Mouse (Mus musculus): ENCODE results near the gene Pcbp3.

The Pcbp3 gene

DNA sequence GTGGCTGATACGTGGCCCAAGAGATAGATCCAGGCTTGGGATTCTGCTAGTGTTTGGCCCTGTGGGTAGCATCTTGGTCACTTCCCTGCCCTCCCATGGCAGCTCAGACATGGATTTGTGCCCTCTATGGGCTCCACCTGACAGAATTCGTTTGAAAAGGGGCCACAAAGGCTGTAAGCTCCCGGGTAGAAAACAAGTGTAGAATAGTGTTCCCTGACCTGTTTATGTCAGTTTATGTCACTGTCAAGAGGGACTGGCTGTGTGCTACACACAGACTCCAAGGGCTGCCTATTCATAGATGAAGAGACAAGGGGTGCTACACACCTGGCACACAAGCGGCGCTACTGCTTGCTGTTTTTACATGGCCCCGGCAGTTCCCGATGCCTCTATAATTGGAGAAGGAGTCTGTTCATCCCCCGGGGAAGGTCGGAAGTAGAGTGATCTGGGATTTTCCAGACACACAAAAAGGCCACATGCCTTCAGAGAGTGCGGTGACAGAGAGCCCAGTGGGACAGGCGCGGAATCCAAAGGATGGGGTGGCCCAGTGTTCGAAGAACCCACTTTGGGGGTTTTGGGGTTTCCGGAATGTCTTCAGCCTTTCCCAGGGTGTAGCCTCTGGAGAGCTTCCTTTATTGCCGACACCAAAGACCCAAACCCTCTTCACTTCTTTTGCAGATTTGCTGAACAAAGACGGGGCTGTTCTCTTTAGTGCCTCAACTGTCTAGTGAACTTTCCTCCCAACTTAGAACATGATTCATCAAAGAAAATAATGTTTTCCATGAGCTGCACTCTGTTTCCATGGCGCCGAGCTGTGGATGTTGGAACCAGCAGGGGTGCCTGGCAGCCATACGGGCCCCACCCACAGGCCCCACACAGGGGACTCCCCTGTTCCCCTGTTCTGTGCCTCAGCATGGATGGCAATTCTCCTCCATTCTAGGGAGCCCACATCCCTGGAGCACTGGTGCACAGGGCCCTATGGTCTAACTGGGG lies 231.8 kb downstream of the Pcbp3 start:
- no peak for DNase-seq (ENCODE audit: low spot score)

DNA sequence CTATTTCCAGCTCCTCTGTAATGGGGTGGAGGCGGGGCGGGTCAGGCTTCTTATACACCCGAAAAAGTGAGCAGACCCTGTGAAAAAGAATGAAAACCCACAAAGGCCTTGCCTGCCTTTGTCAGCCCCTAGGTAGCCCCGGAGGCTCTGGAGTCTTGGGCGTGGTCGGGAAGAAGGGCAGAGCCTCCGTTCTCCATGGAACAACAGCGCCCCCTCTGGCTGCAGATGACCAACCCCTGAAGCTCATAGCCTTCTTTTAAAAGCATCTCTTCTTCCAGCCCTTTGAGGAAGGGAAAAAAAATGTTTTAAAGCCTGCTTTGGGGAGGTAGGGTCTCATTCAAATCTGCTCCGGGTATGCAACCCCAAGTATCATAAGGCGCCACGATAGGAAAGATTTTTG lies 233.3 kb downstream of the Pcbp3 start:
- DNase-seq (ENCODE audit: low spot score) = no peak

DNA sequence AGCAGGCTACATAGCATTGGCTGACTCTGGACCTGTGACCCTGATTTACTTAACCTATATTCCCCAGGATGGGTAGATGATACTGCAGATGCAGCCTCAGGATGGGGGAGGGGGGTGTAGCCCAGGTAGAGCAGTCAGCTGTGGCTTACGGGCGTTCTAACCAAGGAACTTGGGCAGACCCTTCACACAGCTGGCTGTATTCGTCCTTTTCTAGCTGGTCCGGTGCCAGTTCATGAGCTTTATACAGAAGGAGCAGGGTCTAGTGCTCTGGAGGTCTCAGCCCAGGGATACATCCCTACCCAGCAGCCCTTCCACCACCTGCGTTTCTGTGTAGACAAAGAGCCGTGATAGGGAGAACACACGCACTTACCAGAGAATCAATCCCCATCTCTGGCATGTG lies 234.4 kb downstream of the Pcbp3 start:
- no peak for DNase-seq (ENCODE audit: low spot score)

DNA sequence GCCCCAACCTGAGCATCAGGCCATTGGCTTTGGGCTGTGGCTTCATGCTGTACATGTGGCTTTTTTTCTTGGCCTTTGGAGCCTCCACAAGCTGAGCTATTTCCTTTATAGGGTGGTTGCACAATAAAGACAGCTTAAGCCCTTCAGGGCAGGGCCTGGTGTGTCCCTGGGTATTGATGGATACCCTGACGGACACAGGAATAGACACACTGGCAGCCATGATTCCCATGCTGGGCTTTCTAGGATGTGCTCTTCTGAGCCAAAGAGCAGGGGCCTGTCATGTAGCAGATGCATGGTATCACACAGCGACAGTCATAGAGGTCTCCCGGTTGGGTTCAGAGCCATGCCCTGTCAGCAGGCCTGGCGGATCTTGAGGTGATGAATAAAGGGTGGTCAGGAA lies 234.8 kb downstream of the Pcbp3 start:
- no peak for DNase-seq (ENCODE audit: low spot score)

DNA sequence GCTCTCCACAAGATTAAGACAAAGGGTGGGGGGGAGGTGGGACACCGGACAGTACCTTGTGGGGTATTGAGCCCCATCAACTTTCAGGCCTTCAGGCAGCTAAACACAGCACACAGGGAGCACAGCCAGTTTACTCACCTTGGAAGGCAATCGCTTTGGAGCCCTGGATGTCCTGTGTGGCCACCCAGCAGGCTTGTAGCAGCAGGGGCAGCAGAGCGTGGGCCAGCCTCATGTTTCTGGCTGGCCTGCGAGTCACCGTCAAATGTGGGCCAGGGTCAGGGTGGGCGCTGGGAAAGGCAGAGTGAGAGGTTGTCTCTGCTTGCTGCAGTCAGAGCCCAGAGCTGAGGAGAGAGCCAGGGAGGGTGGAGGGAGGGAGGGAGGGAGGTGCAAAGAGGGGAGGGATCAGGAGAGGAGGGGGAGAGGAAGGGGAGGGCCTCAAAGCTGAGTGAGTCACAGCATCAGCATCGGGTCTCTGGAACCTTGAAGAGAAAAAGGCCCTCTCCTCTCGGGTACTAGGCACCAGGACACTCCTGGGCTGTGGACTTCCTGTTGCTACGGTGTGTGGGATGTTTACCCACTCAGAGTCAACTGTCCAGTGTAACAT lies 235.9 kb downstream of the Pcbp3 start, which contains the start of gene Col6a1:
TSS of gene Col6a1 (minus strand) at position 487 of the 604 bp plus-strand sequence.
- peak; percentile 40 for DNase-seq (ENCODE audit: low spot score)

DNA sequence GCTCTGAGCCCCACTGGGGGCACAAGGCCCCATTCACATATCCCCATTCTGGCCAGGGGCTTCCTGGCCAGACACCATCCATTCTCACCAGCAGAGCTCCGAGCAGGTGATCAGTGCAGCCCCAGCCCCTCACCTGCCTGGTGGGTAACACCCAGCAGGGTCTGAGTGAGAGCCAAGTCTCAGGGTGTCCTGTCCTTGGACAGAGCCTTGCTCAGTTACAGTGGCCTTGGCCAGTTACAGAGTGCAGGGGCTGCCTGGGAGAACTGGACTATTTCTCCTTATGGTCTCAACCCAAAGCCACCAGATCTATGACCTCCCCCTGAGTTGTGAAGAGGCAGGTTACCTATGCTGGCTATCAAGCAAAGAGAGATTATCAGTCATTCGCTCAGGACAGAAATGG lies 236.6 kb downstream of the Pcbp3 start:
- no peak for DNase-seq (ENCODE audit: low spot score)

DNA sequence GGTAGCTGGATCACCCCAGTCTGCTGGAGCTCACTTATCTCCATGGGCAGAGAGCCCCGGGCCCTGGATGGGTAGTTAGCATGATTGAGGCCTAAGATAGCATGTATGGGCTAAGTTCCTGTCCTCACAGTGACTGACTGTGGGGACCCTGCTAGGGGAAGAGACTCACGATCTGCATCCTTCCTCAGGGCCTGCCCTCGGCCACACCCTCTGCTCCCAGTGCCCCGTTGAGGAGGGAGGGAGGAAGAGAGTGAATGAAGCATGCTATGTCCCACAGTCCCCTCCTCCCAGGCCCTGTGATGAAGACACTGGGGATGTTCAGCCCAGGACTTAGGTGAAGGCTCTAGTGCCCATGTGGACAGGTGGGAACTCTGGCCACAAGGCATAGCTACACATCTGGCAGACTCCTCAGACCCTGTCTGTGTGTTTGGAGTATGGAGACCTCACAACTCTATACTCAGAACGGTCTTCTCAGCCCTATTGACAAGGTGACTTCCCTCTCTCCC lies 237.4 kb downstream of the Pcbp3 start:
- no peak for DNase-seq (ENCODE audit: low spot score)

DNA sequence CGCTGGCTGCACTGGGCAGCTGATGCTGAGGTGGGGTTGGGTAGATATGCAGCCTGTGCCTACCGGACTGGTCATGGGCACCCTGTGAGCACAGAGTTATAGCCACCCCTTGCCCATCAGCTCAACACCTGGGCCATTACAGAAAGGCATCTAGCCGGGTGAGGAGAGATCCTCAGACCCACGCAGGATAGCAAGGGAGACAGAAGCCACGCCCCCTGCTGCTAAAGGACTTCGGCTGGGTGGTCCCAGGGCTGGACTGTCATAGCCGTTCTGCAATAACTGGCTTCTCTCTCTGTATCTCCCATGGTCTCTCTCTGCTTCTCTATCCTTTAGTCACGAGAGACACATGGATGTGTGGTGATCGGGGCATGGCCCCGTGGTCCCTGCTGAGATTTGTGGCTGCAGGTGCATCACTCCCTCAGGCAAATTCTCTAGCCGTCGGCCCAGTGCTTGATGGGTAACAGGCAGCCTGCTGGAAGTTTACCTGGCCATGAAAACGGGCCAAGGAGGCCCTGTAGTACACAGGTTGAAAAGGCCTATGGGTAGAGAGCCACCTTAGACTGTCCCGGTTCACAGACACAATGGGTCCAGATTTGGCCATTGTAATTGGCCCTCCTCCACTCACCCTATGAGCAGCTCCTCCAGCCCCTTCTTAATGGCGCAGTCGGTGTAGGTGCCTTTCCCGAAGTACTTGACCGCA lies 238.8 kb downstream of the Pcbp3 start:
- no peak for DNase-seq (ENCODE audit: low spot score)

DNA sequence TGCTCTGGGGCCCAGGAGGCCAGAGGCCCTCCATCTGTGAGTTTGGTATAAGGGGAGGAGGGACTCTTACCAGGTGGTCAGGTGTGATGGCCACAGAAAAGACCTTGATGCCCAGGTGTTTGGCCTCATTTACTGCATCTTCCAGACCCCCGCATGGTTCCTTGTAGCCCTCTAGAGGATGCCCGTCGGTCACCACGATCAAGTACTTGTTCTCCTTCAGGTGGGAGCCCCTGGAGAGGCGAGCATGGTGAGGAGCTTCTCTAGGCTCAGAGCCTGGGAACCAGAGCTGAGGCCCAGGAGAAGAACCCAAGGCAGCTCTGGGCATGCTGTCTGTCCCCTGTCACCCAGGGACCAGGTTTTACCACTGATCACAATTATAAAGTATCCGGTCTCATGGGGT lies 239.9 kb downstream of the Pcbp3 start:
- no peak for DNase-seq (ENCODE audit: low spot score)

DNA sequence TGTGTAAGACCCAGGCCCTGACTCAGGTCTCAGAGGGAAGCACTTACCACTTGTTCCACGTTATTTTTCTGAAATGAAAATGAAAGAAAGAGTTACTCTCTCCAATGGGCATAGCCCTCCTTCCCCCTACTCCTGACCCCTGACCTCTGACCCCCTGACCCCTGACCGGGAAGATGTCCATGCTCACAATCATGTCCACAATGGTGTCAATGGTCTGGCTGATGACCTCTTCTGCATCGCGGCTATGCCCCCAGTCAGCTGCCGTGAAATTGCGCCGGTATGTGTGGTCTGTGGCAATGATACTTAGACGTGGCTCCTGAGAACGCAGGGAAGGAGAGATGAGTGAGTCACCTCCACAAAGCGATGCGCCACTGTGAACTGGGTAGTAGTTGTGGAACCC lies 240.5 kb downstream of the Pcbp3 start:
- DNase-seq (ENCODE audit: low spot score) = no peak

DNA sequence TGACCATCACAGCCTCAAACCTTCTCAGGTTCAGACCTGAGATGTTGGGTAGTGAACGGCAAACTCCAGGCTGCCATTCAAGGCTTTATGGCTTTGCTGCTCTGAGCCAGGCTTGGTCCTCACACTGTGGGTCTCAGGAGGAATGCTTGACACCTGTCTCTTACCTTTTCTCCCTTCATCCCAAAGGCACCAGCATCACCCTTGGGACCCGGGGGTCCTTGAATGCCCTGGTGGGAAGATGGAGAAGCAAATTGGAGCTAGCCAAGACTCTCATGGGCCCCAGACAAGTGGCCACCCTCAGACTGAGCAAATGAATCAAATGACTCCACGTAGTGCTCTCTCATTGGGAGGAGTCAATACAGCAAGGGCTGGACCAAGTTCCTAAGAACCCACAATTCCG lies 244.1 kb downstream of the Pcbp3 start:
- no peak for DNase-seq (ENCODE audit: low spot score)

DNA sequence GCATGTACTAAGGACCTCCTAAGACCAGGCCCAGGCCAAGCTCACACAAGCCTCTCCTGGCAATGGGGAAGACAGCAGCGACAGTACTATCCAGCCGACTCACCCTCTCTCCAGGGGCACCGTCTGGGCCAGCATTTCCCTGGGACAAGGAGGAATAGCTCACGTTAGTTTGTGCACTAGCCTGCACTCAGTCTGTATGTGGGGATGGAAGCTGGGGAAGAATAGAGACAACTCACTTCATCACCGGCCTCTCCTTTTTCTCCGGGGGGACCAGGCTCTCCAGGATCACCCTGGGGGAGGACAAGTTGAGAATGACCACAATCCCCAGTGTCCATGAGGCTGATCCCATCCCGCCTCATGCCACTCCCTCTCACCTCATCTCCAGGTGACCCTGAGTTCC lies 244.7 kb downstream of the Pcbp3 start:
- DNase-seq (ENCODE audit: low spot score) = no peak

DNA sequence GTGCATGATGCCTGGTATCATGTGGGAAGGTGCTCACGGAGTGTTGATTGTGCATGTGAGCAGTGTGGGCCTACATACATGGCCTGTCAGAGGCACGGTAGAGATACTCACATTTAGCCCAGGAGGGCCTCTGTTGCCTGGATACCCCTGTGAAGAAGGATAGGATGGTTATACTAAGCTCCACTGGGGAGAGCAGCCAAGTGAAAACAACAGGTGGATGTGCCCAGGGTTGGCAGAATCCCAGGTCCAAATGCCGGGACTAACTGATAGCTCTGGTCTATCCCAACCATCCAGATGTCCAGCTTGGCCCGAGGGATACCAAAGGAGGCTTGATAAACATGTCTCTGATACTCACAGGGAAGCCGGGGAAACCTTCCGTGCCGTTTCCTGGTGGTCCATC lies 247.4 kb downstream of the Pcbp3 start:
- no peak for DNase-seq (ENCODE audit: low spot score)

DNA sequence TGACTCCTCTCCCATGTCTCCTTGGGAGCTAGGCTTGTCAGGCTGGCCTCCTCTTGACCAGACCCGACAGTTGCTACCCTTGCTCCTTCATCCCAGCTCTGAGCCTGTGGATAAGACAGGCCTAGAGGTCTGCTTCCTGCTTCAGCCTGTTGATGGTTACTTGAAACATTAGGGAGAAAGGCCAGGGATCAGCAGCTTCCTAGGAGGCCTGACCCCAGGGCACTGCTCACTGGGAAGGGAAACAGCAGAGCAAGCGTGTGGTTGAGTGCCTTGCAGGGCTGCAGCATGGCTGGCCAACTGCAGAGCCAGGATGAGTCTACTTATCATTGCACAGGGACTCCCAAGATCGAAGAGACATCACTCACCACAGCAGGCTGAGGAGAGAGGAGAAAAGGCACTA lies 249.2 kb downstream of the Pcbp3 start:
- no peak for DNase-seq (ENCODE audit: low spot score)

Measured in MN1 (cell line).